13 mouse cellular contexts compared by ENCODE assay signal in the genomic region with DNA sequence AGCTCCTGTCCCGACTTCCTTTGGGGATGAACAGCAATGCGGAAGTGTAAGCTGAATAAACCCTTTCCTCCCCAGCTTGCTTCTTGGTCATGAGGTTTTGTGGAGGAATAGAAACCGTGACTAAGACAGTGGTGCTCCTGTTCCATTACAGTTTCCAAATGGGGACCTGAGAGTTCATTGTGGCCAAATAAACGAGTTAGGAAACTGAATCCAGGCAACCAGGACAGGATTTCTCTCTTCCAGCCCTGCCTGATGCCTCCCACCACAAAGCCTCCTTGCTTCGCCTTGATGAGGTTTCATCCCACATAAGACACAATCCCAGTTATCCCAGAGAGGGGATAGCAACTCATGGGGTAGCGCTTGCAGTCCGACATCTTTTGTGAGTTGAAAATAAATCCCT.
A peak's percentile ranks its signal among the peaks of the same experiment; 100 is the strongest.
DNase-seq lines count a peak whose midpoint lies in the region; ATAC-seq lines count a peak whose summit lies in the region.
"Had no signal": no experiment of that assay in that cellular context is flagged by ENCODE, and none has a peak within 500 bp of the region (broad histone marks: within the 10 kb centered on the region; RNA-seq: fewer than 3 reads in every experiment).

No protein-coding gene starts in this region.

- H3K4me1 ChIP-seq in heart, embryonic 15.5 days (replicated peaks): peaks cover 19% of the 10 kb centered on the region
- H3K4me1 ChIP-seq in heart, embryonic 11.5 days (ENCODE audit: control insufficient read depth, insufficient read depth, low read length): 0 out of 2 replicates have a peak, but pooled peaks cover 7% of the 10 kb centered on the region
- H3K4me1 ChIP-seq in neural tube, embryonic 15.5 days: peaks cover 4% of the 10 kb centered on the region; the same call in 1 of the 2 replicates
- peaks cover 35% of the 10 kb centered on the region for H3K4me1 ChIP-seq in limb, embryonic 12.5 days (replicated peaks)

- DNase-seq in neural tube, embryonic 10.5 days (ENCODE audit: extremely low spot score, low spot score): peak; percentile 18
- DNase-seq in layer of hippocampus, postnatal 14 days (ENCODE audit: low spot score in 2 of 2): no peak
- no peak for DNase-seq in ovary, postnatal 10 days (ENCODE audit: low spot score)
- DNase-seq: cerebellum, adult 9-11 months; kidney, postnatal 14 days; midbrain, embryonic 14.5 days had no signal

- H3K27ac ChIP-seq in heart, embryonic 15.5 days: peak overlapping the region; percentile 32
- H3K27ac ChIP-seq in heart, embryonic 11.5 days (ENCODE audit: low read depth, low read length): no peak overlapping the region
- H3K27ac ChIP-seq in neural tube, embryonic 15.5 days (replicated peaks): no peak overlapping the region
- H3K27ac ChIP-seq in limb, embryonic 12.5 days: peak overlapping the region; percentile 88
- H3K27ac ChIP-seq: macrophage; neural tube, embryonic 13.5 days had no signal

- no peak overlapping the region for H3K4me2 ChIP-seq in heart, embryonic 15.5 days
- no peak overlapping the region for H3K4me2 ChIP-seq in heart, embryonic 11.5 days
- no peak overlapping the region for H3K4me2 ChIP-seq in neural tube, embryonic 15.5 days
- H3K4me2 ChIP-seq in limb, embryonic 12.5 days: no peak overlapping the region
- H3K4me2 ChIP-seq: neural tube, embryonic 13.5 days had no signal

- 79% methylated on average over 7 of the region's 7 CpGs for WGBS in heart, embryonic 15.5 days
- 80% methylated on average over 7 of the region's 7 CpGs for WGBS in heart, embryonic 11.5 days (ENCODE audit: insufficient replicate concordance)
- WGBS in neural tube, embryonic 15.5 days: 86% methylated on average over 7 of the region's 7 CpGs
- 56% methylated on average over 7 of the region's 7 CpGs for WGBS in limb, embryonic 12.5 days

- no peak for ATAC-seq in heart, embryonic 15.5 days (replicated peaks; ENCODE audit: insufficient number of reproducible peaks, insufficient read depth, low FRiP score, low read depth)
- ATAC-seq in heart, embryonic 11.5 days (replicated peaks; ENCODE audit: insufficient number of reproducible peaks, low FRiP score, low TSS enrichment): no peak
- no peak for ATAC-seq in neural tube, embryonic 15.5 days (ENCODE audit: low FRiP score)
- no peak for ATAC-seq in limb, embryonic 12.5 days (ENCODE audit: insufficient number of reproducible peaks, insufficient read depth, low FRiP score, low TSS enrichment, low read depth)

- H3K27me3 ChIP-seq in heart, embryonic 15.5 days: 0 out of 2 replicates have a peak, but pooled peaks cover 4% of the 10 kb centered on the region
- no peaks in the 10 kb centered on the region for H3K27me3 ChIP-seq in heart, embryonic 11.5 days (ENCODE audit: control insufficient read depth, insufficient read depth, low read length)
- no peaks in the 10 kb centered on the region for H3K27me3 ChIP-seq in neural tube, embryonic 15.5 days (replicated peaks)
- H3K27me3 ChIP-seq in limb, embryonic 12.5 days: no peaks in the 10 kb centered on the region
- H3K27me3 ChIP-seq: neural tube, embryonic 13.5 days had no signal

- no peaks in the 10 kb centered on the region for H3K36me3 ChIP-seq in heart, embryonic 15.5 days
- H3K36me3 ChIP-seq in heart, embryonic 11.5 days (ENCODE audit: control insufficient read depth, insufficient read depth, low read length): no peaks in the 10 kb centered on the region
- H3K36me3 ChIP-seq in neural tube, embryonic 15.5 days: no peaks in the 10 kb centered on the region
- H3K36me3 ChIP-seq in limb, embryonic 12.5 days: no peaks in the 10 kb centered on the region
- H3K36me3 ChIP-seq: neural tube, embryonic 13.5 days had no signal

- no peak overlapping the region for H3K9ac ChIP-seq in heart, embryonic 15.5 days
- H3K9ac ChIP-seq in heart, embryonic 11.5 days (ENCODE audit: low read depth, low read length): no peak overlapping the region
- no peak overlapping the region for H3K9ac ChIP-seq in neural tube, embryonic 15.5 days (replicated peaks)
- no peak overlapping the region for H3K9ac ChIP-seq in limb, embryonic 12.5 days (replicated peaks)
- H3K9ac ChIP-seq: neural tube, embryonic 13.5 days had no signal

- H3K4me3 ChIP-seq in heart, embryonic 15.5 days: no peak overlapping the region
- no peak overlapping the region for H3K4me3 ChIP-seq in heart, embryonic 11.5 days (ENCODE audit: low read depth, low read length)
- H3K4me3 ChIP-seq in neural tube, embryonic 15.5 days (replicated peaks): no peak overlapping the region
- H3K4me3 ChIP-seq in limb, embryonic 12.5 days (replicated peaks): no peak overlapping the region
- H3K4me3 ChIP-seq: erythroblast, embryonic 14.5 days; neural tube, embryonic 13.5 days had no signal

- no peaks in the 10 kb centered on the region for H3K9me3 ChIP-seq in heart, embryonic 15.5 days (replicated peaks)
- H3K9me3 ChIP-seq in heart, embryonic 11.5 days (replicated peaks; ENCODE audit: control insufficient read depth, low read length): no peaks in the 10 kb centered on the region
- no peaks in the 10 kb centered on the region for H3K9me3 ChIP-seq in neural tube, embryonic 15.5 days (replicated peaks)
- H3K9me3 ChIP-seq in limb, embryonic 12.5 days: no peaks in the 10 kb centered on the region
- H3K9me3 ChIP-seq: neural tube, embryonic 13.5 days had no signal

Comparison
In these comparisons a context has a peak if more than half of its experiments do, and no peak if none do; other contexts are left out.
1. H3K27ac ChIP-seq: peak in heart, embryonic 15.5 days (single experiment) and limb, embryonic 12.5 days (single experiment); none in heart, embryonic 11.5 days (single experiment) and neural tube, embryonic 15.5 days (single experiment).